Mouse (Mus musculus) C2C12 (cell line): ENCODE measurements at regions not wholly inside any gene's neighbourhood (a gene's known extent, or its start where the extent isn't known, plus 50 kb on each side); places are given as distances from the start of the nearest gene placed in this dataset.

Experiments
- CEBPB ChIP-seq: IDR thresholded peaks from one replicate; pipeline ENCODE4 v1.6.1; 2011; ENCODE audit warnings: low read depth, mild to moderate bottlenecking, control low read depth, moderate library complexity
- CTCF ChIP-seq: IDR thresholded peaks from one replicate; pipeline ENCODE4 v1.5.1; 2011; ENCODE audit not compliant: control insufficient read depth, insufficient read depth, insufficient read length
- MAX ChIP-seq: IDR thresholded peaks from one replicate; pipeline ENCODE4 v1.6.1; 2011; ENCODE audit warnings: mild to moderate bottlenecking, control low read depth
- MYOD1 ChIP-seq: IDR thresholded peaks from one replicate; pipeline ENCODE4 v1.6.1; 2011; ENCODE audit warnings: low read depth; ENCODE audit not compliant: control insufficient read depth, insufficient read length
- USF1 ChIP-seq: IDR thresholded peaks from one replicate; pipeline ENCODE4 v1.6.1; 2011; ENCODE audit warnings: low read depth, mild to moderate bottlenecking, control low read depth, moderate library complexity

DNA sequence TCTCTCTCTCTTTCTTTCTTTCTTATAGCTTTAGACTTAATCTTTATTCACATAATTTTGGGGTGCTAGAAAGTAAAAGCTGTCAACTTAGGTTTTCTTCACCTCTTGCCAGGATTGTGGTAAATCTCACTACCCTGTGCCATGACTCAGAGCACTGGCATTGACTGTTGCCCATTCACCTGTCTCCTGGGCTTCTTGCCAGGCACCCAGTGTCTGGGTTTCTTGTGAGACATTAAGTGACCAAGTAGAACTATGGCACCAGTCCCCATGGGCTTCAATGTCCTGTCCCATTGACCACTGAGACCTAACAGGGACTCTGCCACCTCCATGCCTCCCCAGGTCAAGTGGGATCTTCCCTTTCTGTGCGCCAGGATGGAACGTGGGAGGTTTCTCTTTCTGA is 69.2 kb upstream of the Gadd45a start:
- TF ChIP-seq CTCF (no peak), USF1 (no peak), CEBPB (no peak), MYOD1 (peak; percentile 73), MAX (no peak)
